Mouse (Mus musculus): ENCODE data around the gene Pgs1. TPM values are rescaled to one million over a fixed set of nuclear protein-coding genes. Genes with fewer than 3 reads are reported as not detected.

The Pgs1 gene
- polyA plus RNA-seq, 1 experiment from 2014 or later, result 32.6 TPM

- H3K4me3 ChIP-seq (replicated peaks), result no peak overlapping the region
- ATAC-seq, result no peak
- no peaks in the 10 kb centered on the region for H3K27me3 ChIP-seq (replicated peaks)
- no peak overlapping the region for H3K4me2 ChIP-seq (replicated peaks)
- peaks cover 34% of the 10 kb centered on the region for H3K4me1 ChIP-seq (replicated peaks)
- WGBS, result 76% methylated on average over 11 of the region's 11 CpGs
- H3K36me3 ChIP-seq, result no peaks in the 10 kb centered on the region
- H3K9me3 ChIP-seq, result no peaks in the 10 kb centered on the region
- H3K27ac ChIP-seq, result no peak overlapping the region
- no peak overlapping the region for H3K9ac ChIP-seq
Measured at GRCm38 (mm10) chr11:117972656-117973558, 13.2 kb upstream of the Pgs1 start.

GRCm38 (mm10) chr11:117973569-117973968 is 12.5 kb upstream of the Pgs1 start:
- WGBS, result 39% methylated on average over 5 of the region's 5 CpGs
- H3K4me2 ChIP-seq (replicated peaks), result no peak overlapping the region
- H3K4me3 ChIP-seq (replicated peaks), result no peak overlapping the region
- no peak for ATAC-seq
- no peaks in the 10 kb centered on the region for H3K27me3 ChIP-seq (replicated peaks)
- H3K9ac ChIP-seq, result no peak overlapping the region
- H3K27ac ChIP-seq, result no peak overlapping the region
- H3K36me3 ChIP-seq, result no peaks in the 10 kb centered on the region
- peaks cover 34% of the 10 kb centered on the region for H3K4me1 ChIP-seq (replicated peaks)
- H3K9me3 ChIP-seq, result no peaks in the 10 kb centered on the region

GRCm38 (mm10) chr11:117974327-117975125 is 11.6 kb upstream of the Pgs1 start:
- WGBS, result 35% methylated on average over 14 of the region's 14 CpGs
- Histone ChIP-seq H3K4me2 (replicated peaks) (no peak overlapping the region), H3K4me3 (replicated peaks) (no peak overlapping the region), H3K4me1 (replicated peaks) (peaks cover 34% of the 10 kb centered on the region), H3K27me3 (replicated peaks) (no peaks in the 10 kb centered on the region), H3K27ac (no peak overlapping the region), H3K9me3 (no peaks in the 10 kb centered on the region), H3K9ac (no peak overlapping the region), H3K36me3 (no peaks in the 10 kb centered on the region)
- no peak for ATAC-seq

GRCm38 (mm10) chr11:117975211-117975967 is 10.7 kb upstream of the Pgs1 start:
- no peak overlapping the region for H3K4me2 ChIP-seq (replicated peaks)
- 0 out of 2 replicates have a peak overlapping the region, but pooled peaks have one; percentile 8 for H3K9ac ChIP-seq
- no peak overlapping the region for H3K4me3 ChIP-seq (replicated peaks)
- H3K27me3 ChIP-seq (replicated peaks), result no peaks in the 10 kb centered on the region
- 0 out of 2 replicates have a peak overlapping the region, but pooled peaks have one; percentile 37 for H3K27ac ChIP-seq
- peaks cover 30% of the 10 kb centered on the region for H3K4me1 ChIP-seq (replicated peaks)
- no peak for ATAC-seq
- WGBS, result 29% methylated on average over 18 of the region's 18 CpGs
- H3K9me3 ChIP-seq, result no peaks in the 10 kb centered on the region
- no peaks in the 10 kb centered on the region for H3K36me3 ChIP-seq

GRCm38 (mm10) chr11:117976081-117976582 is 10.0 kb upstream of the Pgs1 start:
- H3K4me1 ChIP-seq (replicated peaks), result peaks cover 23% of the 10 kb centered on the region
- H3K36me3 ChIP-seq, result no peaks in the 10 kb centered on the region
- 0 out of 2 replicates have a peak, but pooled peaks have one; percentile 22 for ATAC-seq
- H3K9ac ChIP-seq, result 0 out of 2 replicates have a peak overlapping the region, but pooled peaks have one; percentile 8
- H3K9me3 ChIP-seq, result no peaks in the 10 kb centered on the region
- no peak overlapping the region for H3K4me2 ChIP-seq (replicated peaks)
- 0 out of 2 replicates have a peak overlapping the region, but pooled peaks have one; percentile 37 for H3K27ac ChIP-seq
- H3K27me3 ChIP-seq (replicated peaks), result no peaks in the 10 kb centered on the region
- H3K4me3 ChIP-seq (replicated peaks), result no peak overlapping the region
- WGBS, result 33% methylated on average over 8 of the region's 8 CpGs

GRCm38 (mm10) chr11:117977694-117978360 is 8.3 kb upstream of the Pgs1 start:
- no peak overlapping the region for H3K9ac ChIP-seq
- H3K36me3 ChIP-seq, result no peaks in the 10 kb centered on the region
- no peak overlapping the region for H3K27ac ChIP-seq
- H3K27me3 ChIP-seq (replicated peaks), result no peaks in the 10 kb centered on the region
- H3K9me3 ChIP-seq, result no peaks in the 10 kb centered on the region
- 66% methylated on average over 5 of the region's 5 CpGs for WGBS
- H3K4me2 ChIP-seq (replicated peaks), result no peak overlapping the region
- peaks cover 23% of the 10 kb centered on the region for H3K4me1 ChIP-seq (replicated peaks)
- no peak for ATAC-seq
- no peak overlapping the region for H3K4me3 ChIP-seq (replicated peaks)

GRCm38 (mm10) chr11:117979388-117979787 is 6.7 kb upstream of the Pgs1 start:
- 57% methylated on average over 7 of the region's 7 CpGs for WGBS
- Histone ChIP-seq H3K9me3 (no peaks in the 10 kb centered on the region), H3K4me3 (replicated peaks) (no peak overlapping the region), H3K27me3 (replicated peaks) (no peaks in the 10 kb centered on the region), H3K4me2 (replicated peaks) (no peak overlapping the region), H3K4me1 (replicated peaks) (peaks cover 17% of the 10 kb centered on the region), H3K36me3 (no peaks in the 10 kb centered on the region), H3K27ac (no peak overlapping the region), H3K9ac (no peak overlapping the region)
- no peak for ATAC-seq

- Histone ChIP-seq H3K4me2 (replicated peaks) (no peak overlapping the region), H3K4me1 (replicated peaks) (peaks cover 7% of the 10 kb centered on the region), H3K27ac (no peak overlapping the region), H3K27me3 (replicated peaks) (no peaks in the 10 kb centered on the region), H3K36me3 (no peaks in the 10 kb centered on the region), H3K9ac (no peak overlapping the region), H3K4me3 (replicated peaks) (no peak overlapping the region), H3K9me3 (no peaks in the 10 kb centered on the region)
- no peak for ATAC-seq
- 68% methylated on average over 5 of the region's 5 CpGs for WGBS
Measured at GRCm38 (mm10) chr11:117982426-117982825, 3.7 kb upstream of the Pgs1 start.

GRCm38 (mm10) chr11:117983770-117984169 is 2.3 kb upstream of the Pgs1 start:
- Histone ChIP-seq H3K4me1 (replicated peaks) (peaks cover 18% of the 10 kb centered on the region), H3K27ac (no peak overlapping the region), H3K4me2 (replicated peaks) (no peak overlapping the region), H3K4me3 (replicated peaks) (no peak overlapping the region), H3K27me3 (replicated peaks) (no peaks in the 10 kb centered on the region), H3K36me3 (no peaks in the 10 kb centered on the region), H3K9me3 (no peaks in the 10 kb centered on the region), H3K9ac (no peak overlapping the region)
- WGBS, result 63% methylated on average over 7 of the region's 7 CpGs
- ATAC-seq, result no peak

GRCm38 (mm10) chr11:117987032-117987451 is 950 bp downstream of the Pgs1 start:
- WGBS, result under 1% methylated on average over 32 of the region's 32 CpGs
- Histone ChIP-seq H3K9ac (peak overlapping the region; percentile 93), H3K4me1 (replicated peaks) (peaks cover 33% of the 10 kb centered on the region), H3K36me3 (no peaks in the 10 kb centered on the region), H3K27ac (peak overlapping the region; percentile 60), H3K27me3 (replicated peaks) (no peaks in the 10 kb centered on the region), H3K4me2 (replicated peaks) (peak overlapping the region; percentile 91), H3K9me3 (no peaks in the 10 kb centered on the region), H3K4me3 (replicated peaks) (peak overlapping the region; percentile 100)
- ATAC-seq, result peak; percentile 77

- no peak for ATAC-seq
- Histone ChIP-seq H3K4me3 (replicated peaks) (peak overlapping the region; percentile 100), H3K36me3 (no peaks in the 10 kb centered on the region), H3K9me3 (no peaks in the 10 kb centered on the region), H3K9ac (peak overlapping the region; percentile 93), H3K27ac (no peak overlapping the region), H3K27me3 (replicated peaks) (no peaks in the 10 kb centered on the region), H3K4me2 (replicated peaks) (peak overlapping the region; percentile 91), H3K4me1 (replicated peaks) (peaks cover 40% of the 10 kb centered on the region)
- 63% methylated on average over 4 of the region's 4 CpGs for WGBS
Measured at GRCm38 (mm10) chr11:117987968-117988367, 1.9 kb downstream of the Pgs1 start.
